Mouse (Mus musculus) urinary bladder, postnatal 36 days (tissue): Measurements from ENCODE around the gene Herc3.
A peak's percentile ranks its signal among the peaks of the same experiment; 100 is the strongest.

Experiments used
- DNase-seq, 2 experiments: peaks; one replicate each; pipeline ENCODE4 v3.0.0; 2022; ENCODE audit warnings: low spot score in 2 of 2, mixed read lengths in 1 of 2

Gene Herc3

GRCm38 (mm10) chr6:58920735-58921134 lies 89.5 kb downstream of the Herc3 start:
- DNase-seq, result no peak

- no peak for DNase-seq
These were observed 90.4 kb downstream of the Herc3 start for GRCm38 (mm10) chr6:58921623-58922022.

DNA sequence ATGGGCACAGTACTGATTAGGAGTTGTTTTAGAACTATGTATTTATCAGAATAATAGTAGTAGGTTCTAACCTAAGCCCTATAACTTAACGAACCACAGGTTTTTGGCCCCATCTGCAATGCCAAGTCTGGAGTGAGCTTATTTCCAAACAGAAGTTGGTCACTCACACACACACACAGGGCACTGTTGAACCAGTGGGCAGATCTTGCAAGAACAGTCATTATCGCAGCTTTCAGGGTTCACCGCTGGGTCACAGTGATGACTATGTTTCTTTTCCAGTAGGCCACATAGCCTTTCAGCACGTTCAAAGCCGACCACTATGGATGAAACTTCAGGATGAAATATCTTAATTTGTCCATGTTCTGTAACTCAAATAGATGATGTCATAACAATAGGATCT lies 91.2 kb downstream of the Herc3 start:
- DNase-seq, result no peak

GRCm38 (mm10) chr6:58927881-58928280 lies 96.6 kb downstream of the Herc3 start:
- DNase-seq, result peak in 1 of 2 experiments; percentile 41

GRCm38 (mm10) chr6:58929911-58930431 lies 98.7 kb downstream of the Herc3 start:
- peak in 1 of 2 experiments; percentile 45 for DNase-seq

GRCm38 (mm10) chr6:58931149-58931548 lies 99.9 kb downstream of the Herc3 start:
- DNase-seq, result no peak

GRCm38 (mm10) chr6:58932515-58933188 lies 101.4 kb downstream of the Herc3 start:
- DNase-seq, result no peak

DNA sequence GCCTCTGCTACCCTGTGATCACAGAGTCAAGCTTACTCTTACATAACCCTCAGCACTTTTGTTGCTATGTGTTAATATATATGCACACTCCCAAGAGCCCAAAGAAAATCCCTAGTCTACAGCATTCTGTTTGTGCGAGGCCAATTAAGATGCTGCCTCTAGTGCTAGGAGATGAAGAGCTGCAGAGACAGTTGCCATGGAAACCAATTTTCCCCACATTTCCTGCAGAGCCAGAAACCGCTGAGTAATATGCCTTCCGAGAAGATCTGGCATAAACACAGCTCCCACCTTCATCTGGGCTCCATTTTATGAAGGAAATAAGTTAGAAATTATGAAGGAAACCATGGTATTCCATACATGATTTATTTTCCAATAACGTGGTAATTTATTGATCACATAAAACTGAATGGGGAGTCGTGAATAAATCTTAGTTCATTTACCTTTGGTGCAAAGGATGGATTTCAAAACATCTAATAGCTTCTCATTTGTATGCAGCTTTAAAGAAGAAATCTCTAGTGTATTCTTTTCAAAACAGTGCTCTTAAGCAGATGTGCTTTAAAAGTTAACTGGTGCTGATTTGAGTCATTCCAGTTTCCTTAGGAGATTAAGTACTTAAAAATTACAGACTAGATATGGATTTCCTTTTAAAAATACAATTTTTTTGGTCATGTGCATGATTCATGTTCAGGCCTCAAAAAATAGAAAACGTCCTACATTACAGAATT lies 102.1 kb downstream of the Herc3 start:
- no peak for DNase-seq

DNA sequence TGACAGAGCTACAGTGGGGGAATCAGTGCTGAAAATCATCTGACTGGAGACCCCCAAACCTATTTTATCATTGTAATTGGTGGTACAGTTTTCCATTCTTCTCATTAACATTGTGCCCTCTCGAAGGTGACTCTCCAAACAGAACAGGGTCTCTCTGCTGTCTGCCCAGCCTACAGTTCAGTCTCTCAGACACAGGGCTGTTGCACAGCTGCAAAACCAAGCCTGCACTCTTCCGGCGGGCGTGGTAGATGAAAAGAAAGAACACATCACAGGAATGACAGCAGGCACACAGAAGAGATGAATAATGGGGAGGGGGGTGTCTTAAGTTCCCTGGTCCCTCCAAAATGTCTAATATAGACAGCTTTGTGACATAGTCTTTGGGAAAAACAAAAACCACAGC lies 102.9 kb downstream of the Herc3 start:
- no peak for DNase-seq

DNA sequence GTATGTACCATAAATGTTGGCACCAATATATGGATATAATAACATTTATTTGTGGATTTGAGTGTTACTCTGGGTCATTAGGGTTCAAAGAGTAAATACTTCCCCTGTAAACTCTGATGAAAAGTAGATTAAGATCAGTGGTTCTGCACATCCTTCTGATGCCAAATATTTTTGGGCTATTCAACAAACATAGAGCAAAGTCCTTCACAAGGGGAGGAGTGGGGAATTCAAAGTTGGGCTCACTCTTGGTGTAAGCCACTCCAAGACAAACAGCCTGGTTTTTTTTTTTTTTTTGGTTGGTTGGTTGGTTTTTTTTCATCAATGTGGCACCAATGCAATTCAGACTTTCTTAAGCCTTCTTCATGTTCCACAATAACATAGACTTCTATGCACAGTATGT lies 106.5 kb downstream of the Herc3 start:
- DNase-seq, result no peak

DNA sequence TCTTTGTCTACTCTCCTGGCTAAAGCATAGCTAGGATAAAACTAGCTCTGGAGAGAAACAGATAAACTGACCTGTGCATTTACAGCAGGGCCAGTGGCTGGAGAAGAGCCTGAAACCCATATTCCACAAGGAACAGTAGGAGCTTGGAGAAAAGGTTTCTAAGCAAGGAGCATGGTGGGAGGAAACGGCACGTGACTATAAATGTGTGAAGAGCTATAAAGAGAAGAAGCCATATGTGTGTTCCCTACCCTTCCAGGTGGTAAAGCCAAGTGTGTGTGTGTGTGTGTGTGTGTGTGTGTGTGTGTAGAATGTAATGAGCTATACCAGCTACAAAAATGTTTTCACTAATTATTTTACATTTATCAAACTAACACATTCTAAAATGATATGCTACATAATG lies 111.0 kb downstream of the Herc3 start:
- DNase-seq, result no peak

- DNase-seq, result no peak
These were observed 112.7 kb downstream of the Herc3 start for GRCm38 (mm10) chr6:58943958-58944357.

- no peak for DNase-seq
These were observed 115.0 kb downstream of the Herc3 start for GRCm38 (mm10) chr6:58946246-58946645.

- DNase-seq, result no peak
These were observed 115.6 kb downstream of the Herc3 start for GRCm38 (mm10) chr6:58946840-58947239.

- no peak for DNase-seq
These were observed 119.1 kb downstream of the Herc3 start for GRCm38 (mm10) chr6:58950410-58950809.

DNA sequence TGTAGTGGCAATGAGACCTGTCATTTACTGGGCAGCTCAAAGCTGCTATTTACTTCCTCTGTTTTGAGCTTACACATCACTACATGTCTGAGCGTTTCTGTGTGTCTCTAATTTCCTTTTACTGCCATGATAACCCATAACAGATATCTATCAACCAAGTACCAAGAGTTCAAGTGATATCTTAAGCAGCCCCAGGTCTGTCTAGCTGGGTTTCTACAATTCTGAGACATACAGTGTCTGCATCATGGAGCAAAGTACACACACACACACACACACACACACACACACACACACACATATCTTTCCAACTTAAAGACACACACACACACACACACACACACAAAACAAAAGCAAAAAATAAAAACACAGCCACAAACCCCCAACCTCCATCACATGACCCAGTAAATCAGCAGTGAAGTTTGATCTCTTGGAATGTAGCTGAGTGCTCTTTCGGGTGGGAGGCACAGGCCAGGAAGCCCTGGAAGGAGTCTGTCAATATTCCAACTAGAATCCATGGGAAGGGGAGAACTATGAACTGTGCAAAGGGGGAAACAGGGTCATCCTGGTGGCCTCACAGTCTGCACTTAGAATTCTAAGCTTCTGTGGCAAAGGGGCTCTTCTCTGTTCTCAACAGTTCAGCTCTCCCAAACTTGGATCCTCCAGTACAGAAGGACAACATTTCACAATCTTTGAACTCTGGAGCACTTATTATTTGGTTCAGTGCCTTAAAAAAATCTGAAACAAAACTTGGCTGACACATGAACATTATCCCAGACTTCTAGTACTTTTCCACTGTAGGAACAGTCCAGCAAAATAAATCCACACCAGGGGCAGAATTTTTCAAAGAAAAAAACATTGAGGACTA lies 120.1 kb downstream of the Herc3 start:
- DNase-seq, result no peak

- DNase-seq, result no peak
These were observed 129.3 kb downstream of the Herc3 start for GRCm38 (mm10) chr6:58960523-58960922.

DNA sequence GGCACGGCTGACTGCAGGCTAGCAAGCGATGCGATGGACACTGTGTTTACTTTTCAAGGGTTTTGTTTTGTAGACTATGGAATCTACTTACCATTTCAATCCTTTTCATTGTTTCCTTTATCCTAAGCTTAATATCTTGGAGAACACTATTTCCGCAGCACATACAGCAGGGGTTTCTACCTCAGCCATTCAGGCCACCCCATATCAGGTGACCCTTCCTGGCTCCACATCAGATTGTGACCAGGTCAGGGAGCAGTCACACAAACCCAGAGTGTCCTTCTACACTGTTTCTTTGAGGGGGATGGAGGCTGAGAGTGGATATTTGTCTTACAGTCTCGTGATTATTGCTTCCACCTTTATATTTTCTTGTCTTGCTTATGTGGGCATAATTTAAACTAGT lies 131.4 kb downstream of the Herc3 start:
- DNase-seq, result no peak

DNA sequence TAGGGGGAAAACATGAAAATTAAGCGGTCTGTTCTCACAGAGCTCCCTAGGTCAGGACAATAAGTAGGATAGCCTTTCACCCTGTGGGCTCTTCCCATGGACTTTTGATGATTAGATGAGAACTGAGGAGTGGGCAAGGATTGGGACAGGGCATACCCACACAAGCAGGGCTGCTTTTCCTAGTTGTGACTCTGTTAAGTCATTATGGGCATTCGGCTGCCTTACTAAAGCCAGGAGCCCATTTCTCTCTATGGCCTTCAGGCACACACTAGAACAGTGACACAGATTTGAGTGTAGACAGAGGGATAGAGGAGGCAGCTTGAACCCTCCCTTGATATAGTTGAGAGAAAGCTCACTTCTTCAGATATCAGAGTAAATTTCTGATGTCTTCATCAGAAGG lies 132.8 kb downstream of the Herc3 start:
- DNase-seq, result no peak

- no peak for DNase-seq
These were observed 133.3 kb downstream of the Herc3 start for GRCm38 (mm10) chr6:58964565-58964964.

DNA sequence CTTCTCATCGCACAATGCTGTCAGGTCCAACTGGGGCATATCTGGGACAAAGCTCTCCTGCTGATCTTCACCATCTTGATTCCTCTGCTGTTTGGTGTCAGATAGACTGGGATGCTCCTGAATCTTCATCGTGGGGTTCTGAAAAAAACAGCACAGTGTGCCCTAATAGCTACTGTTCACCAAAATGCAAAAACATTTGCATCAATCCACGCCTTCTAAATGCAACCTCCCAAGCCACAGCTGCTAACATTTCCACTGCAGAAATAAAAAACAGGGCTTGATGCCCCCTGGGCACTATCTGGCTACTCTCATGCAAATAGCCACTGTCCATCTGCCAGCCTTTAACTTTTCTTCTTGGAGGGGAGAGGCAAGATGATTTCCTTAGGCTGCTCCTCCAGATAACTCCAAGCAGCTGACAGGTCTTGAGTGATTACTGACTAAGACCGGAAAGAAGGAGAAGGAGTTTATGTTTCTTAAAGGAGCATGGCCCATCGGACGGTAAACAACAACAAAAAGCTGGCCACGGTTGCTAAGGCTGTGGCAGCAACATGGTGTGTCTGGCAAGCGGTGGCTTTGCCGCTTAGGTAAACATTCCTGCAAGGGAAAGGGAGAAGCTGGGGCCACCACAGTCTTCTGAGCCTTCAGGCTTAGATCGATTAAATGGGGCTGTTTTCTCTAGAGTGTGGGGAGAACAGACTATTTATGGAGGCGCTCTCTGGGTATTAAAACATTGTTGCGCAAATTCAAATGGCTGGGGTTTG lies 134.0 kb downstream of the Herc3 start:
- no peak for DNase-seq
